Mouse (Mus musculus) forelimb bud, embryonic 11.5 days (tissue): ENCODE data around the gene Antxr1.
A peak's percentile ranks its signal among the peaks of the same experiment; 100 is the strongest.
"Not testable (repeated sequence)": the region's sequence is repeated elsewhere in the genome, so short reads cannot be mapped to it uniquely, and the experiment has no call there.

Experiments
- DNase-seq: peaks from one replicate; pipeline ENCODE4 v3.0.0-alpha.2; 2012; ENCODE audit warnings: low read depth, low spot score

The Antxr1 gene

DNA sequence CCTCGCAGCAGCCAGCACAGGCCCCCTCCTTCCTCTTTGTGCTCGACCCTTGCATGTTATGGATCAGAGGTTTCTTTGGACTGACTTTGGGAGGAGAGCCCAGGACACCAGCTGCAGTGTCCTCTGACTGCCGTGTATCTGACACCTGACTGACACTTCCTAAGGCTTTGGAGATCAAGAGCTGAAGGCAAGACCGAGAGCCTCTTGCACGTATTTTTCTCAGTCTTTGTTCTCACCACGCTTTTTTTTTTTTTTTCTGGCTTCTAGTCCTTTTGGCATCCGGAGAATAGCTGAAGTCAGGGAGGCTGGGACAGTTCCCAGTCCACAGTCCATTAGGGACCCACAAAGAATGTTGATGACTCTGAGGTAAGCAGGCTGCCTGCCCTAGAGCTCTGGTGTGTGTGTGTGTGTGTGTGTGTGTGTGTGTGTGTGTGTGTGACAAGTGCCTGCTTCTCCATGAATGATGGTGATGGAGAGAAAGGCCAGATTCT, 233.2 kb downstream of the Antxr1 start:
- DNase-seq, result no peak

DNA sequence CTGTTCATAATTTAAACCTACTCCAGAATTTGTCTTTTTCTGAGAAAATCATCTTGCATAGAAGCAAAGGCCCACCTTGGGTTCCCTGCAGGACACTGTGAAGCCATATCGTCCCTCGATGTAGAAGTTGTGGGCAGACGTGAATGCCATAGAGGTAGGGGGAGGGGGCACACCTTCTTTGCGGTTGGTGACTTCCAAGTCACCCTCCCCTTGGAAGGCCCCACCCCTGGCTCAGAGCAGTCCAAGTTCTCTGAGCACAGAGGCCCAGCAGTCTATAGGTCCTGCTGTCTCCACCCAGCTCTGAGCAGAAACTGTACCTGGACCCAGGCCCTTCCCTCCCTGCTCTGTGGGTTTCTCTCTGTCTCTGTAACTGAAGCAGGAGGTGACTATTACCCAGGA, 233.7 kb downstream of the Antxr1 start:
- DNase-seq, result peak; percentile 17

DNA sequence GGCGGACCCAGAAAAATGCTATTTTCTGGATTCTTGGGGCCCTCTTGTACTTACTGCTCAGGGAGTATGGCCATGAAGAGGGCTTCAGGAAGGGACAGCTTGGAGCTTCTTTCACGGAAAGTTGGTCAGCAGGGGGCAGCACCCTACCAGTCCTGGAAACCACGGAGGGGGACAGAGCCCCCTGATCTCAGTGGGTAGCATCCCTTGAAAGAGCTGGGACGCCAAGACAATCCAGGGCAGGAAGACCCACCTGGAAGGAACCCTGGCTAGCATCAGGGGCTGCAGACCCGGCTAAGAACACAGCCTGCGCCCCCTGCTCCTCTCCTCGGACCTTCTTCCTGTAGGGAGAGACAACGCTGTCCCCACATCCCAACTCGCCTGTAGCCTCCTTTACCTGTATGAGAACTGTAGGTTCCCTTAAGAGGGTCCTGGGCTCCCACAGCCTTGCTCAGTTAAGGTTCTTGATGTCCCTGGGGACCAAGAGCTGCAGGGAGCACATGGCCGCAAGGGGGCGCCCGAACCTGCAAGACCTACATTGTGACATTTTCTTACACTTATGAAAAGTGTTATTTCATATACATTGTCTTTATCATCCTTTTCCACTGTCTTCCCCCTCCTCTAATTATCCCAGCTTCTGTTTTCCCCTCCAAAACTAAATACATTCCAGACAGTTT, 234.2 kb downstream of the Antxr1 start:
- peak; percentile 77 for DNase-seq

DNA sequence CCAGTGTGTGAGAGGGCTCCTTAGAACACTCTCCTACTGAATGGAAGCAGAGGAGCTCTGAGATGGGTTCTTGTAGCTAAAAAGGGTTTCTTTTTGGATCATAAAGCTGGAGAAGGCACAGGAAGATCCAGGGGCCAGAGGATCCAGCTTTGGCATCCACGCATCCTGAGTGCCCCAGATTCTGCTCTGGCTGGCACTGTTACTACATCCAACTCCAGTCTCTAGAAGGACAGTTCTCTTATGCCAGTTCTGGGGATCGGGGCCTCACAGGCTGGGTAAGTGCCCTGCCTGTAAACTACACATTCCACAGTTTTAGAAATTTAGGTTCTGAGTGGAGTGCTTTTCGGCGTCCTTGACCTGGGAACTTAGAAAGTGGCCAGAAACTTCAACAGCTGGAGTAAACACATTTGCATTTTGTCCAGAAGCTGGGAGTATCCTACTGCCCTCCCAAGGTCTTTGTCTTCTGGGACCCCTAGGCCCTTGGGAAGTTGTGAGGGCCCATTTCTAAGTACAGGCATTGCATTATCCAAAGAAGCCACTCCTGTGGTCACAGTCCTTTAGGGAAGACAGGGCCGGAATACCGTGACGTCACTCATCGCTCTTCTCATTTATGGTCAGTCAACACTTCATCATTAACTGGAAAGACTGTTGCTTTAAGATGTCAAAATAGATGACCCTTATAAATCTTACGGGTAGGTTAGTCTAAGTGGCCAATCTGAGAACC, 235.2 kb downstream of the Antxr1 start:
- DNase-seq, result no peak

DNA sequence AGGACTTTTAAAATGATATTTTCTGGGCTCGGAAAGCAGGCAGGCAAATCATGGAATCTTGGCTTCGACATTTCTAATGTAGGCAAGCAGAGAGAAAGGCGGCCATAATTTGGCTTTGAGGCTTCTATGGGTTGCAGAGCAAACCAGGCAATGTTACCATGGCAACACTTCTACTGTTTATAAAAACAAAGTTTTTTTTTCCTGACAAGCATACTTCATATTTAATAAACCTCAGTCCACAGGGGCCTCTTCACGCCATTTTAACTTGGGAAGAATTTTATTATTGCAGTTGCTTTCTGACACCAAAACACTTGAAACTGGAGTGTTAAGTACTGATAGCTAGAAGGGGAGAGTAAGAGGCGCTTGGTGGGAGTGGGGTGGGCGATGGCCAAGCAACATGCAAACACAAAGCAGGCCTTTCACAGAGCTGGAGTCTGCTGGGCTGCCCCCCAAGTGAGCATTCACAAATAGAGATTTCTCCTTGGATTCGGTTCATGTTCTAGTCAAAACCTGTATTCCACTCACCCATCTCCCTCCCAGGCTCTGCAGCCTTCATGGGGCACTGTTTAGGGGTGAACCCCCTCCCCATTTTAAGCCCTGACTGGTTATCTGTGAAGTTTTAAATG, 235.8 kb downstream of the Antxr1 start:
- peak; percentile 23 for DNase-seq

DNA sequence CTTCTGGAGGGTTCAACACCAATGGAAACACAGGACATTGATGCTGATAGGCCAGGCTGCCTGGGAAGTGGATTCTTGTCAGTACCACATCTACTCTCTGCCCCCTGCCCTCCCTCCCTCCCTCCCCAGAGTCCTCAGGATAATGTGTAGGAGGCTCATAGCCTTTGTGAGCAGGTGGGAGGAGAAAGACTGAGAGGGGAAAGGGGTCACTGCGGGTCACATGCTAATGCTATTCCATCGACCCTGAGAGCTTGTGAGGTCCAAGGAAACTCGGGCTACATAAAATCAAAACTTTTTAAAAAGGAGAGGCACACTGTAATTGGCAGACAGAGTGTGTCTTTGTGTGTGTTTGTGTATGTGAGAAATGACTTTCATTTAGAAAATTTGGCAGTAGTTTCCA, 236.4 kb downstream of the Antxr1 start:
- DNase-seq, result no peak

DNA sequence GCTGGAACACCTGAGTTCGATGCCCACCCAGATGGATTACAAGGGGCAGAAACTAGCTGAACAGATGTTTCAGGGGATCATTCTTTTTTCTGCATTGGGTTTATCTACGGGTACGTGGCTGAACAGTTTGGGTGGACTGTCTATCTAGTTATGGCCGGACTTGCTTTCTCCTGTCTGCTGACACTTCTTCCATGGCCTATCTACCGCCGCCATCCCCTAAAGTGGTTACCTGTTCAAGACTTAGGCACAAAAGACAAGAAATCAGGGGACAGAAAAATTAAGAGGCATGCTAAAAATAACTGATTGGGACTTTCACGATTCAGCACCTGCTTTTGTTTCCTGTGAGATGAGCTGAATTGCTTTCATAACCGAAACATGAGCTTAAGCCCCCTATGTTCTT, 242.0 kb downstream of the Antxr1 start:
- not testable (repeated sequence) for DNase-seq

DNA sequence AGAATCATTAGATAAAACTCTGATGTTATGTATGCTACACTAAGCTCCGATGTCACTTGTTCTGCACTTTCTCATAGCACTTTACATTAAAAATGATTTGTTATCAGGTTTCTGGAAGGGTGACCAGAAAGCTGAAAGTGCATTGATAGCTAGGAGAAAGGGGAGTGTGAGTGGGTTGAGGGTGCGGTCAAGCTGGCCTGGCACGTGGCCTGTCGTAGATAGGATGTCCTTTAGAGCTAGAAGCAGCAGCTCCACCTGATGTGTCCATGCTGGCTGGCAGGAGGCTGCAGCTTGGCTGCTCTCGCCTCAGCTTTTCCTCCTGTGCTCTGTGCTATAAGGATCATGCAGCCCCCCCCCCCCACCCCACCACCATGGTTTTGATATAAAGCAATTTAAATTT, 243.1 kb downstream of the Antxr1 start:
- DNase-seq, result no peak

DNA sequence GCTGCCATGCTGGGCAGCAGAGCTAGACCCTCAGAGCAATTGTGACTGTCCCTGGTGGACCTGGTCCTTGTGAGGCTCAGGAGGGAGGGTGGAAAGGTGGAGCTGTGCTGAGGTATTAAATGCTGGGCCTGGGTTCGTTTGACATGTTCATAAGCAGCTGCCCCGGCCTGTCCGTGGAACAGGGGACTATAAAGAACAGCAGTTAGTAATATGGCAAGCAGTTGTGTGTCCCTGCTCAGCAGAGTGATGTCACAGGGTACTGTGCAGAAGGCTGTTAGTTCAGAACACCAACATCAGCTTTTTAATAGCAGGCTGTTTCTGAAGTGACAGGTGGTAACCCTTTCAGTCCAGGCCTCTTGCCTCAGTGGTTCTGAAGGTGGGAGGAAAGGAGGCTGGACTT, 244.7 kb downstream of the Antxr1 start:
- no peak for DNase-seq

DNA sequence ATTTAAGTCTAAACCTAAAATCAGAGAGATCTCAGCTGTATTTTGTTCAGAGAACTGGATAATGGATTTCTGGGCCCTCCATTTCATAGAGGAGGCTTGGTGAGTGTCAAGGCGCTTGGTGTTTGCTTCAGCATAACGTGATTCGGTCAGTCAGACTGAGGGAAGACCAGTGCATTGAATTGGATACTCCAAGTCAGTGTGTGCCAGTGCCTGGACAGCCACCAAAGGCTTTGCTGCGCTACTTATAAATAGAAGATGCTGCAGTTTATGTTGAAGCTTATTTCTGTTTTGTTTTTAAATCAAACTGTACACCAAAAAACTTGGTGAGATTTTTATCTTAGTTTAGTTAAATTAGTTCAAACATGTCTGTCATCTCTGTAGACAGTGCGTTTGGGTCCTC, 247.3 kb downstream of the Antxr1 start:
- DNase-seq, result no peak

DNA sequence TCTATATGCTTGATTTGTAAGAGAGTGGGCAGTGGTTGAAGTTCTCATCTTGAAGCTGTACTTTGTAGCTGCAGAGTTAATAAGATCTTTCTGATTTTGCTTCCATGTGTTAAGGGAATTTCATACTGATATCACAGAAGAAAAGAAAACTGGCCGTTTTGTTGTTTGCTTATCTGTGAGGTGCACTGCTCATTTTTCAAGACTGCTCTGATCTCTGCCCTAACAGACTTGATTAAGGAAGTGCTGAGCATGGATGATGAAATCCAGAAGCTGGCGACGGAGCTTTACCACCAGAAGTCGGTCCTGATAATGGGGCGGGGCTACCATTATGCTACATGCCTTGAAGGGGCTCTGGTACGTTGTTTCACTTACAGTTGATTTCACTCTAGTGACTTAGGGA, 250.6 kb downstream of the Antxr1 start:
- DNase-seq, result no peak
